Mouse (Mus musculus) gastrocnemius, postnatal 14 days (tissue): ENCODE data around the gene Olfr829. TPM values are rescaled to one million over a fixed set of nuclear protein-coding genes. Genes with fewer than 3 reads are reported as not detected.
"Not testable (repeated sequence)": the region's sequence is repeated elsewhere in the genome, so short reads cannot be mapped to it uniquely, and the experiment has no call there.

Experiments used
- DNase-seq: peaks from one replicate; pipeline ENCODE4 v3.0.0; 2021; ENCODE audit warnings: mixed read lengths
- intact Hi-C: fragments of 180-260 bp; cut with DNase I; formaldehyde crosslinking; loops from one replicate; pipeline ENCODE4 v1.15.1; 2025; ENCODE audit warnings: low total_unique reads
- long read RNA-seq, 2 experiments: library from polyadenylated mRNA; stranded (forward); transcript quantifications; one replicate each; pipeline ENCODE4 v2.0.0; 2021
- total RNA-seq, 2 experiments: library from RNA; stranded (reverse); gene quantifications; 2 replicates each; pipeline ENCODE4 v1.2.3; 2021

Olfr829 gene
- total RNA-seq = not detected
- long read RNA-seq, experiment 1 = 0 reads
- long read RNA-seq, experiment 2 = 0 reads

- intact Hi-C loops = no loop called here
- DNase-seq = no peak
Measured at GRCm38 (mm10) chr9:18854633-18855032, at the start of gene Olfr829. TSS of gene Olfr829 (plus strand) at chr9:18854933.

GRCm38 (mm10) chr9:18819426-18819825, 35.3 kb upstream of the Olfr829 start, which contains the start of gene Olfr828:
TSS of gene Olfr828 (minus strand) at chr9:18819526.
- no peak for DNase-seq
- intact Hi-C loops = no loop called here

GRCm38 (mm10) chr9:18874393-18874792, 19.7 kb downstream of the Olfr829 start, which contains the start of gene Olfr830:
TSS of gene Olfr830 (plus strand) at chr9:18874693.
- intact Hi-C loops = no loop called here

GRCm38 (mm10) chr9:18907699-18908098, 53.0 kb downstream of the Olfr829 start:
- DNase-seq, intact Hi-C loops: not testable (repeated sequence)

More at GRCm38 (mm10) chr9:18874393-18874792, 19.7 kb downstream of the Olfr829 start, which contains the start of gene Olfr830:
- DNase-seq = no peak

Other genes with a start within 250 kb of the Olfr829 start
- gene Muc16, start 180.4 kb upstream of the Olfr829 start, total RNA-seq = not detected
- not detected for gene Olfr24, start 90.9 kb upstream of the Olfr829 start, total RNA-seq
- gene Olfr828, start 35.4 kb upstream of the Olfr829 start, total RNA-seq = not detected
- not detected for gene Olfr830, start 19.8 kb downstream of the Olfr829 start, total RNA-seq
- not detected for gene Olfr832, start 82.2 kb downstream of the Olfr829 start, total RNA-seq
- not detected for gene Olfr834, start 133.1 kb downstream of the Olfr829 start, total RNA-seq
- gene Olfr835, start 177.8 kb downstream of the Olfr829 start, total RNA-seq = not detected